Mouse (Mus musculus) lung, postnatal 0 days (tissue): ENCODE measurements around the gene Bcar3.

Experiments
- CTCF ChIP-seq: IDR thresholded peaks from 2 replicates; pipeline ENCODE4 v1.5.1; 2016; ENCODE audit warnings: antibody characterized with exemption, mild to moderate bottlenecking
- EP300 ChIP-seq: IDR thresholded peaks from 2 replicates; pipeline ENCODE4 v1.6.1; 2016; ENCODE audit warnings: antibody characterized with exemption, mild to moderate bottlenecking, control low read depth

DNA sequence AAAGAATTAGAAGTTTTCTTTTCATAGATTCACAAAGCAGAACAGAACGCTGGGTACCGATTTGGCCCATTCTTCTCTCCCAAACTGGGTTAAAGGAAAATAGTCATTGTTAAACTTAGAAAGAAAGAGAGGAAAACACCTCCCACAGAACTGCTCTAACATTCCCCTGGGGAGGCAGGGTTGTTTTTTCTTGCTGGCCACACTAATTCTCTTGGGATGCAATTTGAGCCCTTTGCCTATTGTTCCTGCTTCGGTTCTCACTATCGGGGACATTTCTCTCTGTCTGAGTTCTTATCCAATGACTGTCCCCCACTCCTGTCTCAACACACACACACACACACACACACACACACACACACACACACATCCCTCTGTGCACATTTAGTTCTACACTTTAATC is 39.6 kb downstream of the Bcar3 start:
- TF ChIP-seq CTCF, result no peak
- TF ChIP-seq EP300, result no peak
